ENCODE assay signal across 9 mouse cellular contexts in genomic region chr2:30743976-30744620, GRCm38 (mm10). TPM values are rescaled to one million over a fixed set of nuclear protein-coding genes. Genes with fewer than 3 reads are reported as not detected.
DNase-seq lines count a peak whose midpoint lies in the region; ATAC-seq and TF ChIP-seq lines count a peak whose summit lies in the region.
"Had no signal": no experiment of that assay in that cellular context is flagged by ENCODE, and none has a peak within 500 bp of the region (broad histone marks: within the 10 kb centered on the region; RNA-seq: fewer than 3 reads in every experiment).

No protein-coding gene starts in this region.

- peak overlapping the region; percentile 83 for H3K27ac ChIP-seq in gastrocnemius, adult 2 months
- peak overlapping the region; percentile 79 for H3K27ac ChIP-seq in hindbrain, postnatal 0 days
- H3K27ac ChIP-seq in lung, postnatal 0 days (ENCODE audit: low read length): peak overlapping the region; percentile 55

- 0 out of 2 replicates have a peak, but pooled peaks have one; percentile 7 for TF ChIP-seq EP300 in lung, postnatal 0 days (IDR thresholded peaks at IDR 0.05)

- WGBS in hindbrain, postnatal 0 days: 5% methylated on average over 15 of the region's 15 CpGs
- WGBS in lung, postnatal 0 days: 15% methylated on average over 15 of the region's 15 CpGs

- ATAC-seq in hindbrain, postnatal 0 days: 0 out of 2 replicates have a peak, but pooled peaks have one; percentile 58
- ATAC-seq in lung, postnatal 0 days: peak; percentile 54
- no peak for ATAC-seq in inflammation-experienced regulatory T-cells, adult 6 months

- H3K27me3 ChIP-seq in E14TG2a.4 (ENCODE audit: insufficient read depth, low read length): peaks cover 11% of the 10 kb centered on the region; the same call in 1 of the 2 replicates
- no peaks in the 10 kb centered on the region for H3K27me3 ChIP-seq in hindbrain, postnatal 0 days (ENCODE audit: insufficient read depth, low read length)
- H3K27me3 ChIP-seq in lung, postnatal 0 days (replicated peaks; ENCODE audit: insufficient read depth, low read length): no peaks in the 10 kb centered on the region

- peak overlapping the region; percentile 33 for H3K4me2 ChIP-seq in hindbrain, postnatal 0 days (ENCODE audit: low read depth, low read length)
- 0 out of 2 replicates have a peak overlapping the region, but pooled peaks have one; percentile 11 for H3K4me2 ChIP-seq in lung, postnatal 0 days (replicated peaks; ENCODE audit: low read depth, low read length)

- H3K36me3 ChIP-seq in E14TG2a.4 (ENCODE audit: insufficient read depth, low read length): no peaks in the 10 kb centered on the region
- no peaks in the 10 kb centered on the region for H3K36me3 ChIP-seq in hindbrain, postnatal 0 days (ENCODE audit: insufficient read depth, low read length)
- H3K36me3 ChIP-seq in lung, postnatal 0 days (ENCODE audit: insufficient read depth, low read length): no peaks in the 10 kb centered on the region

- H3K4me3 ChIP-seq in E14TG2a.4 (replicated peaks; ENCODE audit: low read length): peak overlapping the region; percentile 35
- H3K4me3 ChIP-seq in gastrocnemius, adult 2 months: peak overlapping the region; percentile 47
- H3K4me3 ChIP-seq in hindbrain, postnatal 0 days (ENCODE audit: low read length): no peak overlapping the region
- no peak overlapping the region for H3K4me3 ChIP-seq in lung, postnatal 0 days (ENCODE audit: low read depth, low read length)

- peak overlapping the region; percentile 38; the same call in 1 of the 2 replicates for H3K9ac ChIP-seq in hindbrain, postnatal 0 days (replicated peaks; ENCODE audit: low read length)
- H3K9ac ChIP-seq in lung, postnatal 0 days (replicated peaks; ENCODE audit: low read depth): no peak overlapping the region

- H3K9me3 ChIP-seq in E14TG2a.4 (ENCODE audit: low read length): peaks cover 18% of the 10 kb centered on the region
- no peaks in the 10 kb centered on the region for H3K9me3 ChIP-seq in hindbrain, postnatal 0 days (ENCODE audit: low read length)
- H3K9me3 ChIP-seq in lung, postnatal 0 days (ENCODE audit: low read length): no peaks in the 10 kb centered on the region

- DNase-seq in adipocyte (ENCODE audit: low spot score): peak; percentile 71
- peak; percentile 76 for DNase-seq in gastrocnemius, adult 2 months
- peak; percentile 81 for DNase-seq in hindbrain, postnatal 0 days (ENCODE audit: low spot score)
- DNase-seq in lung, postnatal 0 days (ENCODE audit: low spot score): peak; percentile 58
- DNase-seq in retina, postnatal 1 day: peak; percentile 76
- no peak for DNase-seq in right cerebral cortex, postnatal 36 days (ENCODE audit: low spot score in 2 of 2)

- intact Hi-C loops in gastrocnemius, adult 2 months (cut with DNase I): no loop called here

- peaks cover 53% of the 10 kb centered on the region for H3K4me1 ChIP-seq in E14TG2a.4 (replicated peaks; ENCODE audit: low read depth, low read length)
- peaks cover 13% of the 10 kb centered on the region for H3K4me1 ChIP-seq in hindbrain, postnatal 0 days (ENCODE audit: insufficient read depth, low read length)
- H3K4me1 ChIP-seq in lung, postnatal 0 days (ENCODE audit: insufficient read depth, low read depth, low read length): peaks cover 13% of the 10 kb centered on the region

- TF ChIP-seq CTCF in E14TG2a.4 (conservative IDR thresholded peaks at IDR 0.05; ENCODE audit: low read length): no peak
- TF ChIP-seq CTCF in gastrocnemius, adult 2 months (IDR thresholded peaks at IDR 0.05): no peak
- TF ChIP-seq CTCF in hindbrain, postnatal 0 days (IDR thresholded peaks at IDR 0.05; ENCODE audit: low read depth): no peak
- TF ChIP-seq CTCF in lung, postnatal 0 days (IDR thresholded peaks at IDR 0.05): no peak

RNA-seq across cellular contexts. Expression of gene 1700001O22Rik, which starts 59.4 kb away (rescaled TPM):
- total RNA-seq in gastrocnemius, adult 2 months (2021): 10 to 100 TPM in 1 of 2 experiments, under 1 TPM in 1; 0.33 to 22.0 TPM
- total RNA-seq in hindbrain, postnatal 0 days (2014; rRNA removed): 0.75 and 2.4 TPM in 2 replicates
- polyA plus RNA-seq in hindbrain, postnatal 0 days (2015; fragmentation: Nextera tagmentation; extraction: Ambion mirVana): 1.8 and 2.6 TPM in 2 replicates
- polyA plus RNA-seq in lung, postnatal 0 days (2015; fragmentation: Nextera tagmentation; extraction: Ambion mirVana): 0.47 and 0.94 TPM in 2 replicates
- polyA plus RNA-seq in inflammation-experienced regulatory T-cells, adult 6 months (2017; shearing (Covaris generic)): 1 to 10 TPM in 1 of 3 experiments, under 1 TPM in 2; 0.55 to 2.5 (median 0.84) TPM
- total RNA-seq: common myeloid progenitor, adult 5-6 weeks had no signal

Comparison
In these comparisons a context has a peak if more than half of its experiments do, and no peak if none do; other contexts are left out.
1. H3K4me3 ChIP-seq: peak in E14TG2a.4 (single experiment) and gastrocnemius, adult 2 months (single experiment); none in hindbrain, postnatal 0 days (single experiment) and lung, postnatal 0 days (single experiment).
2. DNase-seq: peak in adipocyte (single experiment), gastrocnemius, adult 2 months (single experiment), hindbrain, postnatal 0 days (single experiment), lung, postnatal 0 days (single experiment) and retina, postnatal 1 day (single experiment); none in right cerebral cortex, postnatal 36 days (0 of 2).
3. Peak in every context shown above with its lines, with median percentiles within 50 percentile points of each other: H3K27ac ChIP-seq.